ENCODE assay signal across 35 mouse cellular contexts in the genomic region with DNA sequence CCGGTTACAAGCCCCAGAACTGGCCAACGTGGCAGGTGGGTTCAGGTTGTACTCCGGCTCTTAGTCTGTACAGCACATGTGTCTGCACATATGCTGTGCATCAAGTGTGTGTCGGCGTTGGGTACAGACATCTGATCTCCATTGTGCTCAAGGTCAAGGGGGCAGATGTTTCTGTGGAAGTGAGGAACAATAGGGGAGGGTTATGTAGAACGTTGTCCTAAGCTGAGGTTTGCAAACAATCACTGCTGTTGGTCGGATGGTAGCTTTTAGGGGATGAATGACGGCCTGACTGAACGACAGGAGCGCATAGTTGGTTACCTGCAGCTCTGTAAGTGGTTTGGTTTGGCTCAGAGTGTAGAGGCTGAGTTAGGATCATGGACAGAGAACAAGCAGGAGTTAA.
"Had no signal": no experiment of that assay in that cellular context is flagged by ENCODE, and none has a peak within 500 bp of the region (broad histone marks: within the 10 kb centered on the region; RNA-seq: fewer than 3 reads in every experiment).

No protein-coding gene starts in this region.

- DNase-seq: heart, postnatal 10 days; heart, postnatal 14 days; heart, postnatal 36 days; heart, postnatal 4 days; kidney, adult 11 months; kidney, adult 18-20 months; kidney, adult 2 months; kidney, adult 8-10 months; kidney, adult 9 months; kidney, postnatal 10 days; kidney, postnatal 14 days; kidney, postnatal 25 days; kidney, postnatal 36 days; kidney, postnatal 4 days; layer of hippocampus, adult 9-11 months; layer of hippocampus, postnatal 36 days had no signal

- H3K4me1 ChIP-seq: heart, embryonic 13.5 days; heart, embryonic 15.5 days; hindbrain, embryonic 12.5 days; hindbrain, embryonic 13.5 days; hindbrain, embryonic 15.5 days; intestine, embryonic 15.5 days; kidney, embryonic 15.5 days had no signal

- H3K9ac ChIP-seq: heart, embryonic 12.5 days; heart, embryonic 13.5 days; heart, embryonic 15.5 days; hindbrain, embryonic 12.5 days; hindbrain, embryonic 13.5 days; hindbrain, embryonic 14.5 days; hindbrain, embryonic 15.5 days; intestine, embryonic 15.5 days; kidney, embryonic 15.5 days had no signal

- ATAC-seq: hindbrain, embryonic 16.5 days; hindbrain, postnatal 0 days; inflammation-experienced regulatory T-cells, adult 6 months; intestine, embryonic 15.5 days; intestine, embryonic 16.5 days; intestine, postnatal 0 days had no signal

- H3K9me3 ChIP-seq: heart, embryonic 12.5 days; heart, embryonic 13.5 days; heart, embryonic 15.5 days; hindbrain, embryonic 10.5 days; hindbrain, embryonic 12.5 days; hindbrain, embryonic 13.5 days; hindbrain, embryonic 15.5 days; intestine, embryonic 15.5 days; kidney, embryonic 15.5 days had no signal

- H3K27me3 ChIP-seq: heart, embryonic 12.5 days; heart, embryonic 13.5 days; heart, embryonic 15.5 days; hindbrain, embryonic 12.5 days; hindbrain, embryonic 13.5 days; hindbrain, embryonic 15.5 days; intestine, embryonic 15.5 days; kidney, embryonic 15.5 days had no signal

- H3K27ac ChIP-seq: heart, embryonic 13.5 days; heart, embryonic 15.5 days; hindbrain, embryonic 10.5 days; hindbrain, embryonic 12.5 days; hindbrain, embryonic 13.5 days; hindbrain, embryonic 14.5 days; hindbrain, embryonic 15.5 days; hindbrain, postnatal 0 days; intestine, embryonic 15.5 days; kidney, embryonic 15.5 days; kidney, postnatal 0 days; layer of hippocampus, adult 2 months; left cerebral cortex, adult 2 months had no signal

- H3K4me2 ChIP-seq: heart, embryonic 11.5 days; heart, embryonic 12.5 days; heart, embryonic 13.5 days; heart, embryonic 15.5 days; hindbrain, embryonic 12.5 days; hindbrain, embryonic 13.5 days; hindbrain, embryonic 14.5 days; hindbrain, embryonic 15.5 days; intestine, embryonic 15.5 days; kidney, embryonic 15.5 days had no signal

- H3K4me3 ChIP-seq: heart, embryonic 12.5 days; heart, embryonic 13.5 days; heart, embryonic 15.5 days; hindbrain, embryonic 10.5 days; hindbrain, embryonic 12.5 days; hindbrain, embryonic 13.5 days; hindbrain, embryonic 15.5 days; intestine, embryonic 15.5 days; kidney, embryonic 15.5 days; layer of hippocampus, adult 2 months; left cerebral cortex, adult 2 months had no signal
